Mouse (Mus musculus): ENCODE measurements around the gene Wipf1. TPM values are rescaled to one million over a fixed set of nuclear protein-coding genes. Genes with fewer than 3 reads are reported as not detected.

The Wipf1 gene
- total RNA-seq, 2 experiments from 2014 or later = 21.1 to 21.3 TPM

DNA sequence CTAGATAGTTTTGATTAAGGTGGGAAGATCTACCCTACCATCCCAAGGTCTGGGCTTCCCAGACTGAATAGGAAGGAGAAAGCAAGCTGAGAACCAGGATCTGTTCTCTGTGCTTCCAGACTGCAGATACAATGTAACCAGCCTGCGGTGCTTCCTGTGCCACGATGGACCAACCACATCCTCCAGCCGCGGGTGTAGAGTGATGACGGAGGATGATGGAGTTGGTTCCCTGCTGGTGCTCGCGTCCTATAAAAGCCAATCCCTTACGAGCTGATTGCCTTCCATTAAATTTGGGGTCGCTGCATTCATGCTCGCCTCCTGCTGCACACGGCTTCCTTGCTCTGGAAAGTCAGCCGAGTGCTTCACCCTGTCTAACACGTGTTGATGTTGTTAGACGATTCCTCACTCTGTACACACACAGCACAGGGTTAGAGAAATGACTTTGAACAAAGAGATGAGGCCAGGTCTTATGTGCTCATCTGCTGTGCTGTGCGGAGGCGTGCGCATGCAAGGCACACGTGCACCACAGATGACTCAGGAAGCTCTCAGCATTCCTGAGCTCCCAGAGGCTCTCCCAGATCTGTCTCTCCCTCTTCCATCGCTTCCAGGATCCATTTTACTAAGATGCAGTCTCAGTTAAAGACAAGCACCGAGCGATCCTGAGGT, 100.6 kb downstream of the Wipf1 start:
- no peak for DNase-seq

DNA sequence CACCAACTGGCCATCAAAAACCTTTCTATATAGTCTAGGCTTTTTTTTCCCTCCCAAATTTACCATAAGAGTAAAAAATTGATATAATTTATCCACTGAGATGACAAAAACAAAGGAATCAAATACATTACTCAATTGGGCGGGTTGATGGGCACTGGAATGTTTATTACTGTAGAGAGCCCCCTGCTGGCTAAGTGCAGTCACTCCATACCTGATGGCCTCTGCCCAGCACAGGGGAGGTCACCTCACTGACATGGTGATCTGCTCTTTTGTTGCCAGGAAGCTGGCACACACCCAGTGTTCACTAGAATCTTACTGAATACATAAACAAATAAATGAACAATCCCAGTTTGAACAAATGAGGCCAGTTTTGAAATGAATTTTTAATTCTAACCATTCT, 102.2 kb downstream of the Wipf1 start:
- peak; percentile 58 for DNase-seq

DNA sequence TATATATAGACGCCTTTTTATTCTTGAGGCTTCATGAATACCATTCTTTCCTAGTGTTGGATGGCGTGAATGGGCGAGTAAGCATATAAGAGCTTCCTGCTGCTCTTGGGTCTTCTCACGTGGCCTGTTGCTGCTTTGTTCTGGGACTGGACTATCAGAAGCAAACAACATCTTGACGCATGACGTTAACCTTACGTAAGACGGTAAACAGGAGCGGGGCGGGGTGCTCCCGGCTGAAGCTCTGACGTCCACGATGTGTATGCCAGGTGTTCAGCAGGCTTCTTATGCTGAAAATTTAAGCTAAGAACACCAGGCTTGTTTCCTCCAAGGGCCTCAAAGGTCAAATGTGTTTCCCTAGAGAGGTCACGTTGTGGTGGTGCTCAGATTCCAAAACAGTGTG, 103.7 kb downstream of the Wipf1 start:
- DNase-seq = no peak

DNA sequence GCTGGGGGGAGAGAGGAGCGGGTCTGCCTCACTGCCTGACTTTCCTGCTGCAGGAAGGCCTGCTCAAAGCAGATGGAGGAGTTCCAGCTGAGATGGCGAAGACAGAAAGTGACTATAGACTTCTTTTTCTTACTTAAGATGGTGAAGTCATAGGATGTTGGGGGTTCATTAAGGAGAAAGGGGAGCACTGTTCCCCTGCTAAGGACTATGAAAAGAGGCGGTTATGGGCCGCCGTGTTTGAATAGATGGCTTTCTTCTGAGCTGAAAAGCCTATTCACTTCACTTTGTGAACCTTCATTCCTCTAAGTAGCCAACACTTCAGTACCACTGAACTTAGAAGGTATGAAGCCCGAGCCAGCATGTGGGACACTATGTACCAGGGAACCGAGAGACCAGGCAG, 109.8 kb downstream of the Wipf1 start:
- no peak for DNase-seq

DNA sequence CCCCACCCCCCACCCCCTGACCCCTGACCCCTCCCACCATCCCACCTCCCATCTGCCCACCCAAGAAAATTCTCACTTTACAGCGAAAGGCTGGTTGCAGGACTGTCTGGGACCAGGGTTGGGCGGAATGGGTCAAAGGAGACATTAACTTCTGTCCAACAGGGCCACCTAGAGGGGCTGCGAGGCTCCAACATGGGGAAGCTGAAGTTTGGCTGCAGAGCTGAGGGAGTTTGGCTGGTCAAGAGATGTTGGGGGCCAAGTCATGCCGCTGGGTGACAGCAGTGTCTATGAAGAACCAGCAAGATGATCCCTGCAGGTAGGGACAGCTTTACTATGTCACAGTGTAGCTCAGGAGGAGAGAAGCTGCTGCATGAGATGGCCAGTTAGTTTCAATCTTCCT, 110.2 kb downstream of the Wipf1 start:
- peak; percentile 50 for DNase-seq

DNA sequence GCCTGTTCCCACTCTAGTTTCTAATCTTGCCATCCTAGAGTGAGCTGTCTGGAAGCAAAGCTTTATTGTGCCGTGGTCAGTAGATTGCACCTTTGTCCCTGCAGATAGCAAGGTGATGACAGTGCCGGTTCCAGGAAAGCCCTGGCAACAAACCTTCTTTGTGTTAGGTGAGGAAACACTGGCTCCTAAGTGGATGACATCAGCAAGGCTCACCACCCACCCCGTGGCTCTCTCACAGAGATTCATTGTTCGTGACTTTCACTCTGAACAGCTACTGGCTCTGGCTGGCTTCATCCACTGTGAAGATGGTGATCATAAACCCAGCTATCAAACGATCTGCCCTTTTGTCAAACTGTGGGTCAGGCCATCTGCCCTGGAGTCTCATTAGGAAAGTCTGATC, 113.6 kb downstream of the Wipf1 start:
- DNase-seq = no peak

DNA sequence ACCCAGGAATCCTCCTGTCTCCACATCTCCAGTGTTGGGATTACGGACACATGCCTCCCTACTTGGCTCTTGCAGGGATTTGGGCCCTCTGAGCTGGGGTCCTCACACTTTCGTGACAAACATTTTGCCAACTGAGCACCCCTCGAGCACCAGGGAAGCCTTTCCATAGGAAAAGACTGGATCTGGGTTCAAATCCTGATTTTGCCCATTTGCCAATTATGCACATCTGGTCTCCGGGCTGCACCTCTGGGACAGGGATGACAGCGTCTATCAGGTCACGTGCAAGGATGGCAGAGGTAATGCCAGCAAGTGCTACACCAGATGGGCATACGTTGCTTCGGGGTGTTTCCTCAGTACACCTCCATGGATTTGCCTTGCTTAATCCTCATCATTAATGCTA, 119.5 kb downstream of the Wipf1 start:
- DNase-seq = no peak

DNA sequence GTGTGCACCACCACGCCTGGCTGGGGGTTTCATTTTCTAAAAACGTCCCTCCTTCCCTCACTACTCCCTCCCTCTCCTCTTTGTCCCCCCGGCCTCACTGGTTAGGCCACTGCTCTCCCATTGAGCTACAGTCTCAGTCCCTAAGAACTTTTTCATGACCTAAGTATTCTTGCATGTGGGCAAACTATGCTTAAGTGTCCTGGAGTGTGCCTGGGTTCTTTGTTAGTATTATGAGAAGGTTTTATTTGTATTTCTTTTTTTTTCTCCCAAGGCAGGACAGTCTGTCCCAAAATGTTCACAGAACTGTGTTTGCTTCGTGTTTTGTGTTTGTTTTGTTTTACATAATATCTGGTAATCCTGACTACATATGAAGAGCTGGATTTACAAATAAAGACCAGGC, 121.9 kb downstream of the Wipf1 start:
- no peak for DNase-seq

DNA sequence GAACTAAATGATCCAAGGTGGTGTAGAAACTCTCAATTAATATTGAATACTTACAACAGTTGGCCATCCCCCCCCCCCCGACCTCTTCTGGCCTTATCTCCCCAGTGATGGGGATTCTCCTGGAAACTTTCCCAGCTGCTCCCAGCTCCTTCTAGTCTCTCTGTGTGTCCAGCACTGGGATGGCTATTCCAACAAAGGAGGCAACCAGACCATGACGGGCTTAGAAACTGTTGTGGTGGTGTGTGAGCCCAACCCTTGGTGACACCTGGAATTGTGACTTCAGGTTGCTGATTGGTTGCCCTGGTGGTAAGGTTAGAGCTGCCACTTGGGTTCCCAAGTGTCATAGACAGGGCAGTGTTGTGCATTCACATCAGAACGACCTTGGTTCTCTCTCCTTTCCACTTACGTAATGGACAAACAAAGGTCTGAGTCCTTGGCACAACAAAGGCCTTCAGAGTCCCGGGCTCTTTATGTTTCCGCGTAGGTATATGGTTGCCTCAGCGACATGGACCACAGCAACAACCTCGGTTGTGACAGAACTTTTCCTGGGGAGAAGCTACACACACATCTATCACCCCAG, 123.1 kb downstream of the Wipf1 start:
- DNase-seq = no peak

DNA sequence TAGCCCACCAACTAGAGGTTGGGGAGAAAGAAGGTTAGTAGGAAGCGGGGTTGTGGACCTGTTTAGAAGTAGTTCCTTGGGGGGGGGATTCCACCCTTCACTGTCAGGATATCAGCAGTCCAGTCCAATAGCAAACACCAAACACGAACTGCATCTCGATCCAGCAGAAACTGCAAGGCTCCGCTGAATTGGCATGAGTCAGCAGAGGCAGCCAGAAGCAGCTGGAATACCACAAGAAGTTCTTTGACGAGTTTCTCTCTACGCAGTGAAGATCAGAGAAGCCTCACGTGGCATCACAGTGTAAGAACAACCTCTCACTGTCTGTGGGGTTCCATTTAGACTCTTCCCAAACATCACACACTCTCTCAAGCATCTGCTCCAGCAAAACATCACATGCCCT, 124.6 kb downstream of the Wipf1 start:
- DNase-seq = no peak

DNA sequence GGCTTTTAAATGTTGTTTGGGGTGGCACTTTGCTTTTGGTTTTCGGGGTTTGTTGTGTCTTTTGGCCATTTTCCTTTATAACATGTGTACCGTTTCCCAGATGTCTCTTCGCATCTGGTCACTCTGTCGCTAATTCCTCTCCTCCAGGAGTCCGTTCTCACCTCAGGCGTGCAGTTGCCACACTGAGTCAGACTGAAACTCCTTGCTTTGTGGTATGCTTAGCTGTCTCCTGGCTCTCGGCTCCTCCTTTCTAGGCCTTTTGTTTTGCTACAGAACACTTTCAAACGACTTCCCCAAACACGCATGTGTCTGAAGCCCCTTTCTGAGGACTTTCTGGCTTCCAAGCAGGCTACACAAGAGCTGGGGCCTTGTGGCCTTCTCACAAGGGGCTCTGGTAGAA, 125.1 kb downstream of the Wipf1 start:
- no peak for DNase-seq

DNA sequence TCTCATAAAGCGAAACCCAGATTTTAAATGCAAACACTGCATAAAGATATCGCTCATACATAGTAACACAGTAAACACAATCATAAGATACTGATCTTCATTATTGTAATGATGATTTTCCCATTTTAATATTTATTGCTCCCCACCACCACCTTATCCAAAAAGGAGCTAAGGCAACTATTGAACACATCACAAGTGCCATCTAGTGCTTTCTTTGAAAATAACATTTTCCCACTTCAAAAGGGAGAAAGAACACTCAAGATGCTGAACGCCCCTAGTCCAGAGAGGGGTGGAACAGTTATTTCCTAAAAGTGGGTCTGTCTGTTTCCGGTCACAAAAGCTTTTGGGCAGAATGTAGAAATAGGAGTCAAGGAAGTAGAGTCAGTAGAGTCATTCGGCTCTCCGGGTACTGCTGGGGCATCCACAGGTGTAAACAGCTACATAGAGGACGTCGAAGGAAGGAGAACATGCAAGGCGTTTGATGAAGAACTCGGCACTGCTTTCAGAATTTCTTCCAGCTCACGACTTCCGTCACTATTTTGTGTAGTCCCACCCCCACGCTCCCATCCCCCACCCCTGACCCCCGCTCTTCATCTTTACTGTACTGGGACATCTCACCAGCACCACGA, 126.0 kb downstream of the Wipf1 start:
- DNase-seq = no peak

DNA sequence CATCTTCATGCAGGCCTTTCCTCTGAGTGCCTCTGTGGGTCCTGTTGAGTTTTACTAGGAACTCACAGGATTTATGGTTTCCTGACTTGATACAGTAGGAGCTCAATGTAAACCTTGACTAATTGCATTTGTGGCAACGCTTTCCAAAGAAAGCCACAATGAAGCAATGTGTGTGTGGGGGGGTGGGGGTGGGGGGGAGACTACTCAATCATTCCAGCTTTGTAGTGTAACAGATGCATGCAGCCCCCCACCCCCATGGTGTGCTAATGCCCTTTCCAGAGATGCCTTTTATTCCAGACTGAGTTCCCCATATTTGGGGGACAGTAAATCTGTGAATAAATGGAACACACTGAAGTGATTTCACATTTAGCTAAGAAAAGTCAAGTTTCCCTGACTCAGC, 127.8 kb downstream of the Wipf1 start:
- DNase-seq = no peak

DNA sequence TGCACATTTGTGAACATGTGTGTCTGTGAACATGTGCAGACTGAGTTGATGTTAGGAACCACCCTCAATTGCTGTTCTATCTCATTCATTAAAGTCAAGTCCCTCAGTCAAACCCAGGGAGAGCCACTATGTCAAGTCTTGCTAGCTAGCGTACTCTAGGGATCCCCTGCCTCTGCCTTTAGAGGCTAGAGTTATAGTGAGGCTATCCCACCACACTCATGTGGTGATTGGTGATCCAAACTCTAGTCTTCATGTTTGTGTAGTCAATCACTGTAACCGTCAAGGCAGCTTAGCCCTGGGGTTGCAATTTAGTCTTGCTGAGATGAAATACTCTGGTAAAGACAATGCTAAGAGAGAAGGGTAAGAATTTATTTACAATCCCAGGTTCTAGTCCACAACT, 132.1 kb downstream of the Wipf1 start:
- DNase-seq = no peak

DNA sequence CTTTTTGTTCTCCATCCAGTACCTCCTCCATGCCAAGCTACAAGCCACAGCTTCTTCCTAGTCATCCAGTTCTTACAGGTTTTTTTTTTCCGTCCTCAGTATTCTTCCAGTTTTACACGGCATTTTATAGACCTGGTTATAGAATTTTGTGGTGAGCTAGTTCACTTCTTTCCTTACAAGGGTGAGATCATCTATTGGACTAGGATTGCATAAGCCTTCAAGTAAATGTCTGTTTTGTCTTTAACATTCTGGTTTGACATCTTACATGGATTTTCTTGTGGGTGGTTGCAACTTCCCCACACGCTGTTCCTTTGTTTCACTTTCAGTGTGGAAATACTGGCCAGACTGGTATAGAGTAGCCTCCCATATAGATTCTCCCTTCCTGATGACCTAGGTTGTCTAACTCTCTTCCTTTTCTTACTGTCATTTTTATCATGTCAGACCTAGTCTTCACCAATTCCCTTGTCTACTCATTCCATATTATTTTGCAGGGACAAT, 132.7 kb downstream of the Wipf1 start:
- DNase-seq = no peak

DNA sequence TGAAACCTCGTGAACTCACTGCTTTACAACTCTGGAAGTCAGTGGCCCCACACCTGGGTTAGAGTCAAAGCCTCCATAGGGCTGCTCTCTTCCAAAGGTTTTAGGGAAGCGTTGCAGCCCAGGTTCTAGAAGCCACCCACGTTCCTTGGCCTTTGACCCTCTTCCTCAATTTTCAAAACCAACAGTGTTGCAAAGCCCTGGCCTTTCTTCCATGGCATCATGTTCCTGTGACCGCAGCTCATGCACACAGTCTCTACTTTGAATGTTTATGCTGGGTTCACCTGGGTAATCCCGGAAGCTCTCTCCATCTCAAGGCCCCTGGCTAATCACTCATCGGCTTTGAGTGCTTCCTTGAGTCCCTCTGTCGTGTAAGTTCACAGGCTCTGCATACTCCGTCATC, 134.0 kb downstream of the Wipf1 start:
- no peak for DNase-seq

DNA sequence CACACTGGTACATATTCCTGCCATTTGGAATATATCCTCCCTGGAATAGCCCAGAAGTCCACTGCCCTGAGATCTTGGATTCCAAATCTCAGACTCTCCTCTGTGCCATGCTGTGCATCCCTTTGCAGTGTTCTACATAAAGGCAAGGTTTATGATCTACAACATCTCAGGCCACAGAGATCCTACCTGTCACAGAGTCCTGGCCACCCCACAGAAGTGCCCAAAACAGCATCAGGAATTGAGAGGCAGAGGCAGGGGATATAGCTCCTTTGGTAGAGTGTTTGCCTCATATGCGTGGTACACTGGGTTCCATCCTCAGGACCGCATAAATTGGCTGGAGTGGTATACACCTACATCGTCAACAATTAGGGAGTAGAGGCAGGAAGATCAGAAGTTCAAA, 135.1 kb downstream of the Wipf1 start:
- no peak for DNase-seq

DNA sequence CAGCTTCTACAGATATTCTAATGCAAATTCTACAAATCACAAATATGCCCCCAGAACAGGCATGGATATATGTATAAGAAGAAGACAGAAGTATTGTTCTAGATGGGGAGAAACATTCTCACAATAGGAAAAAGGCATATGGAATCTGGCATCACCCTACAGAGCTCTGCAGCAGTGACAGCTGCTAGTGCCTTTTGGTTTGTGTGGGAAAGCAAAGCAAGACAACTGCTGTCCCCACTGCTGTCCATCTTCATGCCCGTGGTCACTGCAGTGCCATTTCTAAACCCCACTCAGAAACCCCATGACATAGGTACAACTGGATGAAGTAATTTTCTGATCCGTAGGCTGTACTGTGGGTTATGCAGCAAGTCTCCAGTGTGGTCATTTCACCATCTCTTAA, 136.8 kb downstream of the Wipf1 start:
- no peak for DNase-seq

DNA sequence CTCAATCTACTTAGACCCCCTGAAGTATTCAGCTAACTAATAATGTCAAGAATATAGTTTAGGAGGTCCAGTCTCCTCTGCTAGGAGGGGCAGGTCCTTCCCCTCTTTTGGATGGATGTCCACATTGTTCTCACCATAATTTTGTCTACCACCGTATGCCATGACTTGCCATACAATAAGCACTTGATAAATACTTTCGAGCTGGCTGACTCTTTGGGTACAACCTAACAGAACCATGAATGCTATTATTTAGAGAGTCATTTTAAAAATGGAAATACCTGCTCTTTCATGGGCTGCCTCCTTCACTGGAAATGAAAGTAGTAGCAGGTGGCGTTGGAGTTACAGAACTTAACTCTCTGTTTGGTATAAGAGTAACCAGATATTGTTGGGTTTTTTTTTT, 139.6 kb downstream of the Wipf1 start:
- DNase-seq = no peak

DNA sequence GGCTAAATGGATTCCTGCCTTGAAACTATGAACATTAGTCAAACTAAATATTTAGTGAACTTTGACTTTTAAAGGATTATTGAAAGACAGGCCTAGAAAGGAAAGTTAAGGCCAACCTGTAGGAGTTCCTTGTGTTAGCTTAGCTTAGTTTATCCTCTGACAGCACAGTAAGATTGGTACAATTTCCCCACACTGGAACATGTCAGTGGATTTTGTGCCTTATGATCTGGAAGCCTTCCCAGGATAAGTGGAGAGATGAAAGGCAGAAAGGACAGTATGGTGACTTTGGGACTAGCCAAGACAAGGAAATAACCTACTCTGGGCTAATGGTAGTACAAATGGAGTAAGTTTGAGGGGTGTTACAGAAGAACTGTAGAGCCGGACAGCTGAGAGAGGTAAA, 141.7 kb downstream of the Wipf1 start:
- DNase-seq = no peak

DNA sequence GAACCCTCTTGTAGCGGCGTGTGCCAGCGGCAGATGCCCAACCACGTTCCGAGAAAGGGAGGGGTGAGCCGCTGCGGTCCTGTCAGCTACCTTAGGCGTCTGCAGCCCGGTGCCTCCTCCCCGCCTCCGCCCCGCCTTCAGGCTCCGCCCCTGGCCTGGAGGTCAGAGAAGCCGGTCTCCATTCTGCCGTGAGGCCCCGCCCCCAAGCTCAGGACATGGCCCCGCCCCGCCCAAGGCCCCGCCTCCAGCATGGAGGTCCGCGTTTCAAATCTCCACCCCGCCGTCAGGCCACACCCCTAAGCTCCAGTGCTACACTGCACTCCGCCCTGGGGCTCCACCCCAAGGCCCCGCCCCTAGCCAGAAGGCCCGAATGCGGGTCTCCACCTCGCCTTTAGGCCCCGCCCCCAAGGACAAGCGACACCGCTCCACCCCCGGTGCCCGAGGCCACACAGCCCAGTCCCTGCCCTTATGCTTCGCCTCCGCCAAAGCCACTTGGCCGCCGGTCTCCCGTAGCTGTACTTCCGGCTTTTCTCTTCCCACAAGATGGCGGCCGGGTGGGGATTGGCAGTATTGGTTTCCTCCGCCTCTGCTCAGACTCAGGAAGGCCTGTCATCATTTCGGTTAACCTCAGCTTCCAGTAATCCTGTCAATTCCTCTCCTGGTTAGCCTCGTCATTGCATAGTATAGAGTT, 143.0 kb downstream of the Wipf1 start, which contains the start of gene Gpr155:
Gene Gpr155 (minus strand): TSS at position 217 of the 691 bp plus-strand sequence.
- peak; percentile 100 for DNase-seq

DNA sequence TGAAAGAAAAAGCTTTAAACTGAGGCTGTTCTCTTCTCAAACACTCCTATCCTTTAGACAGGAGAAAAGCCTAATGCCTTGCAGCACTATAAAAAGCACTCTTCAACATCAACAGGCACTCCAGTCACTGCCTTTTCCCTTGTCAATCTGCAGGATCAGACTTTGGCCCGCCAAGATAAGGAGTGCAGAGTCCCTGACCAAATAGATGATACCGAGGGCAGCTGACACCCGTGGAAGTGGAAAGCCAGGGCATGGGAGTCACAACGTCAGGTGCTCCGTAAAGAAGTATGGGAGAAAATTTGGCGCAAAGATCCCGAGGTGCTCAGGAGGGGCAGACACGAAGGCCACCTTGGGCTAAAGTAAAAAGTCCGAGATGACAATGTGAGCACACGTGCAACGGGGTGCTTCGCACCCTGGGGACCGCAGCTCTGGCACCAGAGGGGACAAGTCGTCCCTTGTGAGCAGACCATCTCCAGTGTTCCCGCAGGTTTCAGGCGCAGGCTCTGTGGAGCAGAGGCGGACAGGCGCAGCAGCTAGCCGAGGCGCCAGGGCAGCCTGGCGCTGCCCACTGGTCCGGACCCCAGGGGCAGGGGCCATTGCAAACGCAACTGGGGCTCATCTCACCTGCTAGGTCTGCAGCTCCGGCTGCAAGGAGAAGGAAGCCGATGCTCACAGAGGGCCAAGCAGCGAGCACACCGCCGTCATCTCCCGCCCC, 143.7 kb downstream of the Wipf1 start:
- DNase-seq = no peak

DNA sequence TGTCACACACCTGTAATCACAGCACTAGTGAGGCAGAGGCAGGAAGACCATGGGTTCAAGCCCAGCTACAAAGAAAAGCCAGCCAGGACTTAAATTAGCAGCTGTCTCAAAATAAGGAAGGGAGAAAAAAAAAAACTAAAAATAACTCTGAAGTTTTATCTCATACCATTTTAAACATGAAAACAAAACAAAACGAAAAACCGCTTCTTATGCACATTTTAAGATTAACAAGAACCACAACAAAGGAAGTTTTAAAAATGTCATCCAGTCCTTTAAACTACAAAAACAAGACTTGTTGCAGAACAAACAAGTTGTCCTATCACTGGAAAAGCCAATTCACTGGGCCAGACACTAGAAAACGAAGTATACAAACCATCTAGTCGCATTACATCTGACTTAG, 144.4 kb downstream of the Wipf1 start:
- no peak for DNase-seq
